Mouse (Mus musculus): Measurements from ENCODE around the gene Ndufa1.
A peak's percentile ranks its signal among the peaks of the same experiment; 100 is the strongest.
"Not testable (repeated sequence)": the region's sequence is repeated elsewhere in the genome, so short reads cannot be mapped to it uniquely, and the experiment has no call there.

Gene Ndufa1

GRCm38 (mm10) chrX:37191105-37191743 is at the start of gene Ndufa1, which contains the start of gene Rnf113a1:
Gene Ndufa1, minus strand, starts transcription at chrX:37191163.
Gene Rnf113a1, plus strand, starts transcription at chrX:37191245.
- peak; percentile 77 for DNase-seq (ENCODE audit: low read depth, low spot score)

GRCm38 (mm10) chrX:37222158-37222557 is 31.2 kb upstream of the Ndufa1 start, which contains the start of gene Rhox1:
Gene Rhox1, minus strand, starts transcription at chrX:37222258.
- not testable (repeated sequence) for DNase-seq (ENCODE audit: low read depth, low spot score)

GRCm38 (mm10) chrX:37210941-37211340 is 20.0 kb upstream of the Ndufa1 start, which contains the start of gene Gm9:
Gene Gm9, minus strand, starts transcription at chrX:37211041.
- no peak for DNase-seq (ENCODE audit: low read depth, low spot score)

- DNase-seq (ENCODE audit: low read depth, low spot score), result no peak
Measured at GRCm38 (mm10) chrX:37198676-37199075, 7.7 kb upstream of the Ndufa1 start.

GRCm38 (mm10) chrX:37191744-37192379 is 899 bp upstream of the Ndufa1 start:
- DNase-seq (ENCODE audit: low read depth, low spot score), result peak; percentile 11

GRCm38 (mm10) chrX:37190755-37191104 is 233 bp downstream of the Ndufa1 start:
- no peak for DNase-seq (ENCODE audit: low read depth, low spot score)

- not testable (repeated sequence) for DNase-seq (ENCODE audit: low read depth, low spot score)
Measured at GRCm38 (mm10) chrX:37184401-37184800, 6.6 kb downstream of the Ndufa1 start.

- DNase-seq (ENCODE audit: low read depth, low spot score), result no peak
Measured at GRCm38 (mm10) chrX:37168742-37169141, 22.2 kb downstream of the Ndufa1 start, which contains the start of gene Akap14. Gene Akap14, minus strand, starts transcription at chrX:37168842.

GRCm38 (mm10) chrX:37167085-37167484 is 23.9 kb downstream of the Ndufa1 start:
- peak; percentile 79 for DNase-seq (ENCODE audit: low read depth, low spot score)

GRCm38 (mm10) chrX:37163115-37163514 is 27.8 kb downstream of the Ndufa1 start:
- DNase-seq (ENCODE audit: low read depth, low spot score), result no peak

GRCm38 (mm10) chrX:37161169-37161568 is 29.8 kb downstream of the Ndufa1 start:
- peak; percentile 3 for DNase-seq (ENCODE audit: low read depth, low spot score)

GRCm38 (mm10) chrX:37157839-37158238 is 33.1 kb downstream of the Ndufa1 start:
- peak; percentile 39 for DNase-seq (ENCODE audit: low read depth, low spot score)

- DNase-seq (ENCODE audit: low read depth, low spot score), result peak; percentile 76
Measured at GRCm38 (mm10) chrX:37144954-37145353, 46.0 kb downstream of the Ndufa1 start.

- not testable (repeated sequence) for DNase-seq (ENCODE audit: low read depth, low spot score)
Measured at GRCm38 (mm10) chrX:37144498-37144897, 46.5 kb downstream of the Ndufa1 start.

- no peak for DNase-seq (ENCODE audit: low read depth, low spot score)
Measured at GRCm38 (mm10) chrX:37141732-37142131, 49.2 kb downstream of the Ndufa1 start.
